Mouse (Mus musculus) liver, adult 2 months (tissue): ENCODE data around the gene Irgc1. TPM values are rescaled to one million over a fixed set of nuclear protein-coding genes. Genes with fewer than 3 reads are reported as not detected.
A peak's percentile ranks its signal among the peaks of the same experiment; 100 is the strongest.

Experiments used
- DNase-seq: peaks from one replicate; pipeline ENCODE4 v3.0.0-alpha.2; 2011; ENCODE audit warnings: low read depth, low spot score; ENCODE audit errors: extremely low read depth
- H3K27ac ChIP-seq: fragments of 200-500 bp; replicated peaks from 2 replicates; pipeline ENCODE4 v1.5.1; 2012; ENCODE audit warnings: low read depth, mild to moderate bottlenecking, control low read depth, inconsistent platforms, low read length; ENCODE audit not compliant: insufficient read depth
- H3K27me3 ChIP-seq: fragments of 200-500 bp; 2 replicates; pipeline ENCODE4 v1.6.1; 2012; ENCODE audit warnings: mild to moderate bottlenecking, moderate library complexity, low read length, inconsistent platforms; ENCODE audit not compliant: control insufficient read depth, insufficient read depth
- H3K36me3 ChIP-seq: fragments of 200-500 bp; 2 replicates; pipeline ENCODE4 v1.6.1; 2012; ENCODE audit warnings: low read length, inconsistent platforms; ENCODE audit not compliant: control insufficient read depth, insufficient read depth
- H3K4me1 ChIP-seq: fragments of 200-500 bp; 2 replicates; pipeline ENCODE4 v1.6.1; 2011; ENCODE audit warnings: low read length; ENCODE audit not compliant: control insufficient read depth, insufficient read depth
- H3K4me3 ChIP-seq: fragments of 200-500 bp; 2 replicates; pipeline ENCODE4 v1.5.1; 2011; ENCODE audit warnings: low read depth, mild to moderate bottlenecking, control low read depth, low read length, moderate library complexity; ENCODE audit not compliant: insufficient read depth
- H3K79me2 ChIP-seq: fragments of 200-500 bp; 2 replicates; pipeline ENCODE4 v1.6.1; 2012; ENCODE audit warnings: inconsistent platforms, mild to moderate bottlenecking, low read length, moderate library complexity; ENCODE audit not compliant: control insufficient read depth, insufficient read depth
- H3K9ac ChIP-seq: fragments of 200-500 bp; 2 replicates; pipeline ENCODE4 v1.6.1; 2012; ENCODE audit warnings: low read depth, mild to moderate bottlenecking, control low read depth, inconsistent platforms, low read length
- CTCF ChIP-seq: fragments of 200-500 bp; IDR thresholded peaks from 2 replicates; pipeline ENCODE4 v1.5.1; 2011; ENCODE audit warnings: low read depth, low read length, control low read depth
- POLR2A ChIP-seq: fragments of 200-500 bp; IDR thresholded peaks from 2 replicates; pipeline ENCODE4 v1.6.1; 2011; ENCODE audit warnings: low read length, control low read depth; ENCODE audit not compliant: insufficient read depth; ENCODE audit errors: extremely low read depth
- WGBS: fragments of 180-500 bp; shearing (Covaris S2); methylation state at CpG from one replicate; pipeline ENCODE4 v1.1.7; 2018; 5-methylcytosine and 5-hydroxymethylcytosine counted together
- polyA plus RNA-seq: library from polyadenylated mRNA; depleted of rRNA; stranded (reverse); fragments of >200 nt; gene quantifications from 2 replicates; pipeline ENCODE4 v1.2.3, GENCODE M21; 2012
- total RNA-seq: library from RNA; depleted of rRNA; stranded (reverse); fragments of >200 nt; gene quantifications from 2 replicates; pipeline ENCODE4 v1.2.3, GENCODE M21; 2014

The Irgc1 gene
- total and polyA plus RNA-seq, 2 experiments, result not detected

GRCm38 (mm10) chr7:24473913-24474529 lies 21.9 kb upstream of the Irgc1 start:
- peaks cover 6% of the 10 kb centered on the region for H3K4me1 ChIP-seq
- TF ChIP-seq POLR2A (no peak), CTCF (peak; percentile 98)
- peak overlapping the region; percentile 77 for H3K27ac ChIP-seq
- no peak overlapping the region for H3K4me3 ChIP-seq
- no peaks in the 10 kb centered on the region for H3K27me3 ChIP-seq
- H3K36me3 ChIP-seq, result no peaks in the 10 kb centered on the region
- H3K79me2 ChIP-seq, result no peaks in the 10 kb centered on the region
- 0 out of 2 replicates have a peak overlapping the region, but pooled peaks have one; percentile 16 for H3K9ac ChIP-seq
- 55% methylated on average over 10 of the region's 10 CpGs for WGBS
- DNase-seq, result peak; percentile 56

- no peak overlapping the region for H3K9ac ChIP-seq
- no peaks in the 10 kb centered on the region for H3K36me3 ChIP-seq
- peaks cover 6% of the 10 kb centered on the region for H3K4me1 ChIP-seq
- H3K27me3 ChIP-seq, result no peaks in the 10 kb centered on the region
- H3K4me3 ChIP-seq, result no peak overlapping the region
- WGBS, result 66% methylated on average over 7 of the region's 7 CpGs
- TF ChIP-seq CTCF (peak; percentile 79), POLR2A (no peak)
- no peak for DNase-seq
- no peaks in the 10 kb centered on the region for H3K79me2 ChIP-seq
- H3K27ac ChIP-seq, result no peak overlapping the region
Observed at GRCm38 (mm10) chr7:24472937-24473336, 20.8 kb upstream of the Irgc1 start.

GRCm38 (mm10) chr7:24472442-24472841 lies 20.3 kb upstream of the Irgc1 start:
- peaks cover 6% of the 10 kb centered on the region for H3K4me1 ChIP-seq
- no peak overlapping the region for H3K9ac ChIP-seq
- 80% methylated on average over 6 of the region's 6 CpGs for WGBS
- no peak for TF ChIP-seq CTCF
- no peak for TF ChIP-seq POLR2A
- H3K36me3 ChIP-seq, result no peaks in the 10 kb centered on the region
- DNase-seq, result no peak
- no peaks in the 10 kb centered on the region for H3K27me3 ChIP-seq
- no peak overlapping the region for H3K27ac ChIP-seq
- H3K4me3 ChIP-seq, result no peak overlapping the region
- no peaks in the 10 kb centered on the region for H3K79me2 ChIP-seq

GRCm38 (mm10) chr7:24470356-24470755 lies 18.3 kb upstream of the Irgc1 start:
- 79% methylated on average over 7 of the region's 7 CpGs for WGBS
- H3K4me1 ChIP-seq, result peaks cover 6% of the 10 kb centered on the region
- H3K36me3 ChIP-seq, result no peaks in the 10 kb centered on the region
- DNase-seq, result no peak
- no peak overlapping the region for H3K27ac ChIP-seq
- no peaks in the 10 kb centered on the region for H3K79me2 ChIP-seq
- no peak for TF ChIP-seq POLR2A
- no peak for TF ChIP-seq CTCF
- H3K9ac ChIP-seq, result no peak overlapping the region
- no peaks in the 10 kb centered on the region for H3K27me3 ChIP-seq
- no peak overlapping the region for H3K4me3 ChIP-seq

GRCm38 (mm10) chr7:24469126-24469525 lies 17.0 kb upstream of the Irgc1 start:
- WGBS, result 91% methylated on average over 3 of the region's 3 CpGs

GRCm38 (mm10) chr7:24467886-24468285 lies 15.8 kb upstream of the Irgc1 start:
- Histone ChIP-seq H3K4me3 (no peak overlapping the region), H3K79me2 (no peaks in the 10 kb centered on the region), H3K27me3 (no peaks in the 10 kb centered on the region), H3K36me3 (no peaks in the 10 kb centered on the region), H3K27ac (no peak overlapping the region), H3K4me1 (no peaks in the 10 kb centered on the region), H3K9ac (no peak overlapping the region)
- TF ChIP-seq POLR2A (no peak), CTCF (no peak)
- WGBS, result 86% methylated on average over 5 of the region's 5 CpGs
- no peak for DNase-seq

More at GRCm38 (mm10) chr7:24469126-24469525, 17.0 kb upstream of the Irgc1 start:
- DNase-seq, result no peak
- no peaks in the 10 kb centered on the region for H3K27me3 ChIP-seq
- no peak overlapping the region for H3K27ac ChIP-seq
- TF ChIP-seq CTCF, result peak; percentile 46; the same call in 1 of the 2 replicates
- TF ChIP-seq POLR2A, result no peak
- no peaks in the 10 kb centered on the region for H3K36me3 ChIP-seq
- peaks cover under 1% of the 10 kb centered on the region; the same call in 1 of the 2 replicates for H3K4me1 ChIP-seq
- H3K79me2 ChIP-seq, result no peaks in the 10 kb centered on the region
- H3K9ac ChIP-seq, result no peak overlapping the region
- no peak overlapping the region for H3K4me3 ChIP-seq
